Mouse (Mus musculus) spleen, adult 2 months (tissue): ENCODE results near the gene Gm20425. TPM values are rescaled to one million over a fixed set of nuclear protein-coding genes. Genes with fewer than 3 reads are reported as not detected.

ENCODE experiments used
- DNase-seq, 2 experiments: peaks; one replicate each; pipeline versions ENCODE4 v3.0.0 to v3.0.0-alpha.2; 2012 to 2021; ENCODE audit warnings: low spot score in 2 of 2, low read depth in 1 of 2
- H3K27ac ChIP-seq: fragments of 200-500 bp; 2 replicates; pipeline ENCODE4 v1.5.1; 2012; ENCODE audit warnings: low read length, inconsistent platforms; ENCODE audit not compliant: insufficient read depth
- H3K27me3 ChIP-seq: fragments of 200-500 bp; 2 replicates; pipeline ENCODE4 v1.6.1; 2012; ENCODE audit warnings: mild to moderate bottlenecking, moderate library complexity, low read length, inconsistent platforms; ENCODE audit not compliant: control insufficient read depth, insufficient read depth
- H3K36me3 ChIP-seq: fragments of 200-500 bp; 2 replicates; pipeline ENCODE4 v1.6.1; 2012; ENCODE audit warnings: mild to moderate bottlenecking, low read length, inconsistent platforms; ENCODE audit not compliant: control insufficient read depth, insufficient read depth
- H3K4me1 ChIP-seq: fragments of 200-500 bp; 2 replicates; pipeline ENCODE4 v1.6.1; 2011; ENCODE audit warnings: inconsistent platforms; ENCODE audit not compliant: control insufficient read depth, insufficient read depth, insufficient read length
- H3K4me3 ChIP-seq: fragments of 200-500 bp; 2 replicates; pipeline ENCODE4 v1.5.1; 2011; ENCODE audit warnings: mild to moderate bottlenecking, inconsistent platforms; ENCODE audit not compliant: insufficient read depth, insufficient read length; ENCODE audit errors: extremely low read depth
- CTCF ChIP-seq: fragments of 200-500 bp; IDR thresholded peaks from 2 replicates; pipeline ENCODE4 v1.5.1; 2011; ENCODE audit warnings: mild to moderate bottlenecking, inconsistent platforms; ENCODE audit not compliant: insufficient read depth, insufficient read length, insufficient replicate concordance; ENCODE audit errors: extremely low read depth
- POLR2A ChIP-seq: fragments of 200-500 bp; IDR thresholded peaks from 2 replicates; pipeline ENCODE4 v1.6.1; 2011; ENCODE audit warnings: low read depth, low read length, inconsistent platforms
- WGBS: fragments of 180-500 bp; shearing (Covaris S2); methylation state at CpG from one replicate; pipeline ENCODE4 v1.1.7; 2018; 5-methylcytosine and 5-hydroxymethylcytosine counted together
- polyA plus RNA-seq: library from polyadenylated mRNA; depleted of rRNA; stranded (reverse); fragments of >200 nt; gene quantifications from 2 replicates; pipeline ENCODE4 v1.2.3, GENCODE M21; 2012; rRNA removed

Gene Gm20425
- polyA plus RNA-seq, 1 experiment, result not detected

DNA sequence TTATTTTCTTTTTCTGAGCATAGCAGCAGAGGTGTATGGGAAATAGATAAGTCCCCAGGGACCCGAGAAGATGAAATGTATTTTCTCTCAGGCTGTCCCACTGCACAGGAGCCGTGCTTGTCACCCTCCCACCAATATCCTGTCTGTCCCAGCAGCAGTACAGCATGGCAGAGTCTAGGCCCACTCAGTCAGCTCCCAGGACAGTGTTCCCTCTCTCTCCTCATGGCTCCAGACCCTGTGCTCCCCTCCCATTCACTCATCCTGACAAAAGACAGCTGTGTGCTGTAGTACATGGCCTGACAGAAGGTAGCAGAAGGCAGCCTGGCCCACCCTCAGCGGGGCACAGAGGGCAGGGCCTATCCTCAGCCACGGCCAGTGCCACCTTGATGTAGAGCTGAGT is 86.2 kb downstream of the Gm20425 start:
- Histone ChIP-seq H3K4me3 (no peak overlapping the region), H3K27me3 (no peaks in the 10 kb centered on the region), H3K27ac (no peak overlapping the region), H3K36me3 (no peaks in the 10 kb centered on the region), H3K4me1 (peaks cover 5% of the 10 kb centered on the region; the same call in 1 of the 2 replicates)
- no peak for TF ChIP-seq POLR2A
- no peak for TF ChIP-seq CTCF
- 56% methylated on average over 4 of the region's 4 CpGs for WGBS
- no peak for DNase-seq

DNA sequence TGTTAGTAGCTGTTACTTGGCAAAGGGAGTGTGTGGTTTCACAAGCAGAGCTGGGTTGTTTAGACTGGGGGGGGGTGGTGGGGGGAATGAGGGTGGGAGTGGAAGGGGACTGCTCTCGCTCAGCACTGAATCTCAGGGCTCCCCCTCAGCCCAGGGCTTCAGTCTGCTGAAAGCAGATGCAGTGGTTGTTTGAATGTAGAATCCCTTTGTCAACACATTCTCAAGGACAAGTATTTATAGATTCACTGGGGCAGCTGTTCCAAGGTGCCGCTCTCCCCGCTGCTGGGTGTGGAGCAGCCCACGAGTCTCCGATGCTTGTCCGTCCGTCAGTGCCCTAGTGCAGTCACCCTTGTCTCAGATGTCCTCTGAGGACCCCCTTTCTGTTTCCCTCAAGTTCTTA is 88.8 kb downstream of the Gm20425 start:
- Histone ChIP-seq H3K4me3 (no peak overlapping the region), H3K36me3 (no peaks in the 10 kb centered on the region), H3K27me3 (no peaks in the 10 kb centered on the region), H3K4me1 (peaks cover 2% of the 10 kb centered on the region; the same call in 1 of the 2 replicates), H3K27ac (no peak overlapping the region)
- WGBS, result 92% methylated on average over 7 of the region's 7 CpGs
- no peak for DNase-seq
- TF ChIP-seq CTCF (no peak), POLR2A (no peak)

- Histone ChIP-seq H3K27me3 (no peaks in the 10 kb centered on the region), H3K4me1 (no peaks in the 10 kb centered on the region), H3K36me3 (no peaks in the 10 kb centered on the region), H3K27ac (no peak overlapping the region), H3K4me3 (no peak overlapping the region)
- 88% methylated on average over 6 of the region's 6 CpGs for WGBS
- no peak for TF ChIP-seq POLR2A
- no peak for TF ChIP-seq CTCF
- DNase-seq, result no peak
Observed at GRCm38 (mm10) chr9:103140384-103140783, 89.7 kb downstream of the Gm20425 start.

Other genes with a start within 250 kb of the Gm20425 start
- 57.0 and 67.5 TPM in 2 replicates for gene Slco2a1, start 241.6 kb downstream of the Gm20425 start, polyA plus RNA-seq
- 1.4 and 8.3 TPM in 2 replicates for gene Rab6b, start 118.5 kb downstream of the Gm20425 start, polyA plus RNA-seq
- 21.2 and 28.4 TPM in 2 replicates for gene Srprb, start 28.2 kb downstream of the Gm20425 start, polyA plus RNA-seq
- gene Trf, start 137 bp upstream of the Gm20425 start, polyA plus RNA-seq, result 259 and 287 TPM in 2 replicates
- gene 1300017J02Rik, start 74.8 kb upstream of the Gm20425 start, polyA plus RNA-seq, result 5.5 and 8.0 TPM in 2 replicates
- 13.0 and 13.9 TPM in 2 replicates for gene Topbp1, start 74.9 kb upstream of the Gm20425 start, polyA plus RNA-seq
- gene Cdv3, start 135.5 kb upstream of the Gm20425 start, polyA plus RNA-seq, result 29.4 and 46.7 TPM in 2 replicates